Mouse (Mus musculus) 3134 (cell line): ENCODE data around the gene Cebpg.

Source experiments
- DNase-seq: peaks from one replicate; pipeline ENCODE4 v3.0.0-alpha.2; 2011; ENCODE audit warnings: low spot score; ENCODE audit not compliant: insufficient read length; ENCODE audit errors: extremely low read depth

The Cebpg gene

GRCm38 (mm10) chr7:35026838-35027291, 29.5 kb downstream of the Cebpg start:
- DNase-seq, result no peak

- no peak for DNase-seq
Observed at GRCm38 (mm10) chr7:35026276-35026630, 30.1 kb downstream of the Cebpg start.

DNA sequence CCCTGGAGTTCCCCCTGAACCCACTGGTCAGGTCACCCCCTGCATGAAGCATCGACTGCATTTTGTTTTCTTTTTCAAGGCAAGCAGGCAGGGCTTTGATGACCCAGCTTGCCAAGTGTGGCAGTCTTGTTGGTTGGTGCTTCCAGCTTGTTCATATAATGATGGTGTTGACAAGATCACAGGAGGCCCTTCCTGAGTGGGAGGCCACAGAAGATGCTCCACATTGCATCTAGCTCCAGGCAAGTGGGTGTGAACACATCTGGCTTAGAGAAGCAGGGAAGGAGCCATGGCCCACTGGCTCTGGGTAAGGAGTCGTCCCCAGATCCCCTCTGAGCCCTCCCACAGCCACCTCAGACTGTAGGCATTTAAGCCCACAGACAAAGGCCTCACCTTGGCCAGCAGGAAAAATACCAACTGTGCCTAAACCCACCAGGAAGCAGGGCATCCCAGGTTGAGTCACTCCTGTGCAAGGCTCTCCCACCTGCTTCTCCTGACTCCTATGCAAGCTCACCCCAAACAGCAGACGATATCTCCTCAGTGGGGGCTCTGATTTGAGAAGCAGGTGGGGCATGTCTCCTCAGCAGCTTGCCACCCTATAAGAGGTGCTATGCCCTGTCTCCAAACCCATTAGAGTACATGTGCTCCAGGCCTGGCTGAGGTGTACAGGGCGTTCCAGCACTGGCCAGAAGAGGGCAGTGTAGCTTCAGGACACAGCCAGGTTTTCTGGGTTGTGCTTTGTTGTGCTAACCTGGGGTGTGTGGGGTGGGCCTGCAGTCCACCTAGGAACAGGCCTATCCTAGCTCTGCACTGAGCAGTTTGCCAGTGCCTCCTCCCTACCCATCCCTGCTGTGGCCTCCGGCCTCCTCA, 30.7 kb downstream of the Cebpg start:
- no peak for DNase-seq

- no peak for DNase-seq
Observed at GRCm38 (mm10) chr7:35024426-35024825, 31.9 kb downstream of the Cebpg start.

DNA sequence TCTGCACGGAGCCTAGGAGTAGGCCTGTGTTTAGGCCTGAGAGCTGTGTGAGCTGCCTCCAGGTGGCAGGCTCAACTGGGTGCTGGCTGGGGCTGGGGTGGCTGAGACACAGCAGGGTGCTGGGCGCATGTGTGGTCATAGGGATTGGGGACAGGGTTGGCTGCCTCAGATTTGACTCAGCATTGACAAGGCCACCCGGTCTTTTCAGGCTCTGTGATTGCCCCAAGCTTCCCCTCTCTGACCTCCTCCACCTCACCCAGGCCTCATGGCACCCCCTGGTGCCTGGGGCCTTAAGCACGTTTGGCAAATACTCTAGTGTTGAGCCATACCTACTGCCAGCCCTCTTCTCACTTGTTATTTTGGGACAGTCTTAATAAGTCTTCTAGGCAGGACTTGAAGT, 33.1 kb downstream of the Cebpg start:
- DNase-seq, result no peak

DNA sequence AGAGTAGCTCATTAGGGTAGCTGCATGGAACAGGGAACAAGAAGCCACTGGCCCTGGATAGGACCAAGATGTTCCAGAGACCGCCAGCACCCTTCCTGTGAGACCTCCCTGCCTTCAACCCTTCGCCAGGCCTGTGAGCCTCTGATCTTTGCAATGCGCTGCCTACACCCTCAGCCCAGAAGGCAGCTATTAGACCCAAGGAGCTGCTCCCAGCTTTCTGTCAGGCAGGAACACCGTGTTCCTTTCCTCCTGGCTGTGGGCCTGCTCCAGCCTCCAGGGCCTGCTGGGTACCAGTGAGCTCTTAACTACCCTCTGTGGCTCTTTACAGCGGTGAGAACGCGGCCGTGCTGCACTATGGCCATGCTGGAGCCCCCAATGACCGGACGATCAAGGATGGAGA, 35.0 kb downstream of the Cebpg start:
- DNase-seq, result no peak

GRCm38 (mm10) chr7:35015252-35015651, 41.1 kb downstream of the Cebpg start:
- no peak for DNase-seq

DNA sequence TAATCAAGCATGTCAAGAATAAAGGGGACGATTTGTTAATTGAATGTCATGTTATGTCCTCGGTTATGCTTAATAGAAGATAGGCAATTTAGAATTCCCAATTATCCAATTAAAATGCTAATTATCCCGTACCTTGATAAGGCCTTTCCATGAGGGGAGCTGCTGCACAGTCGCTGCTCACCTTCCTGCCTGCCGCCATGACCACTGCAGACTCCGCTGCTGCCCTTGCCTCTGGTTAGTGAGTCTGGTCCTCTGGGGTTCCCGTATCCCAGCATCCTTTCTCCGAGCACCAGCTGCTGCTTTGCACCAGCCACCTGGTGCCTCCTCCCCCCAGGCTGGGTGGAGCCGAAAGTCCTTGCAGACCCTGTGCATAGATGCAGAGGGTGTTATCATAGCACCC, 43.1 kb downstream of the Cebpg start:
- DNase-seq, result no peak

DNA sequence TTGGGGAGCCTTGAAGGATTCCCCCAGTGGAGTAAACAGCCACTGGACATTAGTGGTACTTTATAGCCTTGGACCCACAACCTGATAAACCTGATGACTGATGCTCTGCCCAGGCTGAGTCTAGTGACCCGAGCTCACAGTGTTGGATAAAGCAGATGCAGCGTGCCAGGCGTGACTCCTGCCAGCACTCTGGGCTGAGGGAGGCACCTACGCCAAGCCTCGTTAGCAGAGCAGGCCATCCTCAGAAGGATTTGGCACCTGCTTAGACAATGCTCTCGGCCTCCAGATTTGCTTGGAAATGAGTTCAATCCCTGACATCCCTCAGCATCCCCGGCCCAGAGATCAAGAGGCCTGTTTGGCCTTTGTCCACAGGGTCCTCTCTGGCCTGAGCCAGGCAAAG, 49.7 kb downstream of the Cebpg start:
- no peak for DNase-seq

- no peak for DNase-seq
Observed at GRCm38 (mm10) chr7:35003171-35003737, 53.1 kb downstream of the Cebpg start.

DNA sequence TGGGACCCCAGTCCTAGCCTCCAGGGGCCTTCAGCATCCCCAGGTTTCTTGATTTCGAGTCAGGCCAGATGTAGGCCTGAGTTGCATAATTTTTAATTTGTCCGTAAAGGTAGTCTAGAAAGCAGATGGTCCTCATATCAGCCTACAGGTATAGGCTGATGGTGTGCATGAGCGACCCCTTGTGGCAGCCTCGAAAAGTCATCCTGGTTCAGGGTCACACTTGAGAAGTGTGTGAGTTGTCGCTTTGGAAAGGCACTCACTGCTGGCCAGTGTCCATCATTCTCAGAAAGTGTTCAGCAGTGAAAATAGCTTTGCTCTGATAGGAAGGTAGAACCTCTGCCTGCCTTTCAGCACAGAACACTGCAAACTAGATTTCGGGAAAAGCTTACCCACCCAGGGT, 55.5 kb downstream of the Cebpg start:
- DNase-seq, result no peak
